Mouse (Mus musculus) lung, postnatal 0 days (tissue): ENCODE measurements at regions not wholly inside any gene's neighbourhood (a gene's known extent, or its start where the extent isn't known, plus 50 kb on each side); places are given as distances from the start of the nearest gene placed in this dataset.
A peak's percentile ranks its signal among the peaks of the same experiment; 100 is the strongest.

ENCODE experiments used
- ATAC-seq: fragments of 200-750 bp; cut with Nextera tagmentation; 2 replicates; pipeline ENCODE4 v1.8.0; 2017; ENCODE audit warnings: moderate library complexity
- DNase-seq: peaks from one replicate; pipeline ENCODE4 v3.0.0-alpha.2; 2016; ENCODE audit warnings: low spot score
- H3K27ac ChIP-seq: fragments of 300-500 bp; sonication (generic); 2 replicates; pipeline ENCODE4 v1.5.1; 2014; ENCODE audit warnings: antibody characterized with exemption, mild to moderate bottlenecking, low read length, mixed read lengths
- H3K27me3 ChIP-seq: fragments of 300-500 bp; sonication (generic); replicated peaks from 2 replicates; pipeline ENCODE4 v1.6.1; 2014; ENCODE audit warnings: low read length, mixed read lengths; ENCODE audit not compliant: insufficient read depth
- H3K36me3 ChIP-seq: fragments of 300-500 bp; sonication (generic); 2 replicates; pipeline ENCODE4 v1.6.1; 2014; ENCODE audit warnings: low read length, mixed read lengths; ENCODE audit not compliant: insufficient read depth
- H3K4me1 ChIP-seq: fragments of 300-500 bp; sonication (generic); 2 replicates; pipeline ENCODE4 v1.6.1; 2014; ENCODE audit warnings: antibody characterized with exemption, low read depth, low read length, mixed read lengths; ENCODE audit not compliant: insufficient read depth
- H3K4me2 ChIP-seq: fragments of 300-500 bp; sonication (generic); replicated peaks from 2 replicates; pipeline ENCODE4 v1.6.1; 2014; ENCODE audit warnings: low read depth, mild to moderate bottlenecking, low read length, moderate library complexity, mixed read lengths
- H3K4me3 ChIP-seq: fragments of 300-500 bp; sonication (generic); 2 replicates; pipeline ENCODE4 v1.5.1; 2014; ENCODE audit warnings: low read depth, low read length
- H3K9ac ChIP-seq: fragments of 300-500 bp; sonication (generic); replicated peaks from 2 replicates; pipeline ENCODE4 v1.6.1; 2014; ENCODE audit warnings: low read depth, mild to moderate bottlenecking
- H3K9me3 ChIP-seq: fragments of 300-500 bp; sonication (generic); 2 replicates; pipeline ENCODE4 v1.6.1; 2016; ENCODE audit warnings: low read length, mixed read lengths
- CTCF ChIP-seq: IDR thresholded peaks from 2 replicates; pipeline ENCODE4 v1.5.1; 2016; ENCODE audit warnings: antibody characterized with exemption, mild to moderate bottlenecking
- EP300 ChIP-seq: IDR thresholded peaks from 2 replicates; pipeline ENCODE4 v1.6.1; 2016; ENCODE audit warnings: antibody characterized with exemption, mild to moderate bottlenecking, control low read depth
- WGBS: fragments of 180-500 bp; shearing (Covaris S2); extraction: QIAGEN DNeasy Blood & Tissue Kit; methylation state at CpG from one replicate; pipeline ENCODE4 v1.1.7; 2014; 5-methylcytosine and 5-hydroxymethylcytosine counted together

GRCm38 (mm10) chr9:46480080-46480690 lies 160.4 kb upstream of the 4931429L15Rik start:
- DNase-seq, result peak; percentile 77
- H3K36me3 ChIP-seq, result no peaks in the 10 kb centered on the region
- H3K27ac ChIP-seq, result no peak overlapping the region
- no peaks in the 10 kb centered on the region for H3K9me3 ChIP-seq
- no peaks in the 10 kb centered on the region for H3K27me3 ChIP-seq
- TF ChIP-seq EP300 (no peak), CTCF (no peak)
- peak overlapping the region; percentile 25; the same call in 1 of the 2 replicates for H3K4me2 ChIP-seq
- H3K9ac ChIP-seq, result no peak overlapping the region
- peak; percentile 88 for ATAC-seq
- WGBS, result 10% methylated on average over 13 of the region's 13 CpGs
- no peaks in the 10 kb centered on the region; the same call in 1 of the 2 replicates for H3K4me1 ChIP-seq
- no peak overlapping the region for H3K4me3 ChIP-seq

GRCm38 (mm10) chr9:46478611-46479010 lies 158.8 kb upstream of the 4931429L15Rik start:
- no peak for TF ChIP-seq EP300
- TF ChIP-seq CTCF, result no peak
- ATAC-seq (no peak), DNase-seq (no peak)
- H3K4me1 ChIP-seq, result no peaks in the 10 kb centered on the region; the same call in 1 of the 2 replicates
- no peak overlapping the region for H3K27ac ChIP-seq
- no peak overlapping the region for H3K9ac ChIP-seq
- no peak overlapping the region for H3K4me3 ChIP-seq
- no peaks in the 10 kb centered on the region for H3K36me3 ChIP-seq
- no peak overlapping the region for H3K4me2 ChIP-seq
- WGBS, result 52% methylated on average over 2 of the region's 2 CpGs
- H3K9me3 ChIP-seq, result no peaks in the 10 kb centered on the region
- H3K27me3 ChIP-seq, result no peaks in the 10 kb centered on the region

- no peak for ATAC-seq
- 53% methylated on average over 5 of the region's 5 CpGs for WGBS
Measured at GRCm38 (mm10) chr9:46476516-46476915, 156.7 kb upstream of the 4931429L15Rik start.

GRCm38 (mm10) chr9:46473681-46474080 lies 153.9 kb upstream of the 4931429L15Rik start:
- no peak for TF ChIP-seq EP300
- no peak for TF ChIP-seq CTCF
- Histone ChIP-seq H3K4me1 (no peaks in the 10 kb centered on the region), H3K27ac (no peak overlapping the region), H3K4me2 (no peak overlapping the region), H3K9me3 (no peaks in the 10 kb centered on the region), H3K36me3 (no peaks in the 10 kb centered on the region), H3K9ac (no peak overlapping the region), H3K27me3 (no peaks in the 10 kb centered on the region), H3K4me3 (no peak overlapping the region)
- 79% methylated on average over 10 of the region's 10 CpGs for WGBS
- DNase-seq, result no peak
- no peak for ATAC-seq

More at GRCm38 (mm10) chr9:46476516-46476915, 156.7 kb upstream of the 4931429L15Rik start:
- no peaks in the 10 kb centered on the region; the same call in 1 of the 2 replicates for H3K4me1 ChIP-seq
- no peak for DNase-seq
- no peak overlapping the region for H3K4me3 ChIP-seq
- H3K27ac ChIP-seq, result no peak overlapping the region
- no peaks in the 10 kb centered on the region for H3K36me3 ChIP-seq
- no peaks in the 10 kb centered on the region for H3K9me3 ChIP-seq
- TF ChIP-seq CTCF, result no peak
- TF ChIP-seq EP300, result no peak
- no peaks in the 10 kb centered on the region for H3K27me3 ChIP-seq
- H3K4me2 ChIP-seq, result no peak overlapping the region
- no peak overlapping the region for H3K9ac ChIP-seq

- no peaks in the 10 kb centered on the region for H3K9me3 ChIP-seq
- WGBS, result 81% methylated on average over 7 of the region's 7 CpGs
- H3K4me1 ChIP-seq, result no peaks in the 10 kb centered on the region
- H3K36me3 ChIP-seq, result no peaks in the 10 kb centered on the region
- DNase-seq (no peak), ATAC-seq (no peak)
- no peak overlapping the region for H3K27ac ChIP-seq
- no peak overlapping the region for H3K4me2 ChIP-seq
- no peak overlapping the region for H3K4me3 ChIP-seq
- H3K9ac ChIP-seq, result no peak overlapping the region
- TF ChIP-seq CTCF (no peak), EP300 (no peak)
- H3K27me3 ChIP-seq, result no peaks in the 10 kb centered on the region
Measured at GRCm38 (mm10) chr9:46469521-46469920, 149.7 kb upstream of the 4931429L15Rik start.

- H3K36me3 ChIP-seq, result no peaks in the 10 kb centered on the region
- H3K9me3 ChIP-seq, result no peaks in the 10 kb centered on the region
- no peak for ATAC-seq
- TF ChIP-seq EP300 (no peak), CTCF (no peak)
- no peaks in the 10 kb centered on the region for H3K4me1 ChIP-seq
- DNase-seq, result no peak
- WGBS, result 42% methylated on average over 2 of the region's 2 CpGs
- no peak overlapping the region for H3K9ac ChIP-seq
- no peak overlapping the region for H3K4me3 ChIP-seq
- H3K27ac ChIP-seq, result no peak overlapping the region
- H3K4me2 ChIP-seq, result no peak overlapping the region
- no peaks in the 10 kb centered on the region for H3K27me3 ChIP-seq
Measured at GRCm38 (mm10) chr9:46468306-46468705, 148.5 kb upstream of the 4931429L15Rik start.

- H3K27ac ChIP-seq, result no peak overlapping the region
- no peak for DNase-seq
- WGBS, result 68% methylated on average over 3 of the region's 3 CpGs
- H3K9ac ChIP-seq, result no peak overlapping the region
- no peak overlapping the region for H3K4me3 ChIP-seq
- no peaks in the 10 kb centered on the region for H3K27me3 ChIP-seq
- H3K9me3 ChIP-seq, result no peaks in the 10 kb centered on the region
- no peak for ATAC-seq
- H3K4me1 ChIP-seq, result no peaks in the 10 kb centered on the region
- TF ChIP-seq EP300 (no peak), CTCF (no peak)
- no peaks in the 10 kb centered on the region for H3K36me3 ChIP-seq
- no peak overlapping the region for H3K4me2 ChIP-seq
Measured at GRCm38 (mm10) chr9:46467671-46468070, 147.9 kb upstream of the 4931429L15Rik start.
